Mouse (Mus musculus): ENCODE results near the gene Noc2l. TPM values are rescaled to one million over a fixed set of nuclear protein-coding genes. Genes with fewer than 3 reads are reported as not detected.

Gene Noc2l
- polyA plus RNA-seq, 1 experiment from 2014 or later: 71.5 TPM

- H3K27me3 ChIP-seq: peaks cover 37% of the 10 kb centered on the region
- H3K9me3 ChIP-seq: no peaks in the 10 kb centered on the region
- H3K4me3 ChIP-seq: no peak within 1 kb of the TSS
- no peaks in the 10 kb centered on the region for H3K36me3 ChIP-seq
- peaks cover 26% of the 10 kb centered on the region for H3K4me1 ChIP-seq
- no peak for ATAC-seq (ENCODE audit: low FRiP score, low read depth)
- 50% methylated on average over 10 of the region's 10 CpGs for WGBS
- 0 out of 2 replicates have a peak within 1 kb of the TSS, but pooled peaks have one; percentile 13 for H3K9ac ChIP-seq
- no peak within 1 kb of the TSS for H3K27ac ChIP-seq
- H3K4me2 ChIP-seq (replicated peaks): 0 out of 2 replicates have a peak within 1 kb of the TSS, but pooled peaks have one; percentile 16
Observed at GRCm38 (mm10) chr4:156200623-156201475, 35.0 kb upstream of the Noc2l start, which contains the start of gene Isg15. Gene Isg15, minus strand, starts transcription at chr4:156200818.

- Histone ChIP-seq H3K9ac (peak overlapping the region; percentile 71; the same call in 1 of the 2 replicates), H3K9me3 (no peaks in the 10 kb centered on the region), H3K4me2 (replicated peaks) (peak overlapping the region; percentile 95), H3K27me3 (peaks cover 39% of the 10 kb centered on the region), H3K36me3 (no peaks in the 10 kb centered on the region), H3K4me3 (peak overlapping the region; percentile 55), H3K27ac (no peak overlapping the region), H3K4me1 (peaks cover 18% of the 10 kb centered on the region)
- 39% methylated on average over 12 of the region's 12 CpGs for WGBS
- ATAC-seq (ENCODE audit: low FRiP score, low read depth): no peak
Observed at GRCm38 (mm10) chr4:156202462-156202893, 33.3 kb upstream of the Noc2l start.

- peak; percentile 74 for ATAC-seq (ENCODE audit: low FRiP score, low read depth)
- peak within 1 kb of the TSS; percentile 71 for H3K9ac ChIP-seq
- WGBS: under 1% methylated on average over 28 of the region's 39 CpGs
Observed at GRCm38 (mm10) chr4:156203001-156203412, 32.8 kb upstream of the Noc2l start, which contains the start of gene AW011738. Gene AW011738, plus strand, starts transcription at chr4:156203304.

GRCm38 (mm10) chr4:156203413-156204131 lies 32.2 kb upstream of the Noc2l start:
- ATAC-seq (ENCODE audit: low FRiP score, low read depth): peak; percentile 25
- H3K27me3 ChIP-seq: peaks cover 39% of the 10 kb centered on the region
- no peak overlapping the region; the same call in 1 of the 2 replicates for H3K27ac ChIP-seq
- under 1% methylated on average over 49 of the region's 49 CpGs for WGBS
- no peaks in the 10 kb centered on the region for H3K36me3 ChIP-seq
- H3K9me3 ChIP-seq: no peaks in the 10 kb centered on the region
- H3K9ac ChIP-seq: peak overlapping the region; percentile 71
- H3K4me1 ChIP-seq: peaks cover 18% of the 10 kb centered on the region
- peak overlapping the region; percentile 55 for H3K4me3 ChIP-seq
- H3K4me2 ChIP-seq (replicated peaks): peak overlapping the region; percentile 95

More at GRCm38 (mm10) chr4:156203001-156203412, 32.8 kb upstream of the Noc2l start, which contains the start of gene AW011738:
- Histone ChIP-seq H3K4me3 (peak within 1 kb of the TSS; percentile 55), H3K36me3 (no peaks in the 10 kb centered on the region), H3K27ac (no peak within 1 kb of the TSS; the same call in 1 of the 2 replicates), H3K4me2 (replicated peaks) (peak within 1 kb of the TSS; percentile 95), H3K4me1 (peaks cover 18% of the 10 kb centered on the region), H3K27me3 (peaks cover 39% of the 10 kb centered on the region), H3K9me3 (no peaks in the 10 kb centered on the region)

- WGBS: 88% methylated on average over 4 of the region's 4 CpGs
- no peak overlapping the region for H3K9ac ChIP-seq
- peaks cover 22% of the 10 kb centered on the region for H3K27me3 ChIP-seq
- no peak overlapping the region for H3K4me2 ChIP-seq (replicated peaks)
- no peaks in the 10 kb centered on the region for H3K36me3 ChIP-seq
- no peak overlapping the region for H3K27ac ChIP-seq
- no peak for ATAC-seq (ENCODE audit: low FRiP score, low read depth)
- no peak overlapping the region for H3K4me3 ChIP-seq
- H3K9me3 ChIP-seq: no peaks in the 10 kb centered on the region
- H3K4me1 ChIP-seq: peaks cover 3% of the 10 kb centered on the region
Observed at GRCm38 (mm10) chr4:156208872-156209271, 26.9 kb upstream of the Noc2l start.

GRCm38 (mm10) chr4:156209963-156210635 lies 25.7 kb upstream of the Noc2l start:
- Histone ChIP-seq H3K4me3 (no peak overlapping the region), H3K27me3 (peaks cover 10% of the 10 kb centered on the region), H3K27ac (no peak overlapping the region), H3K9me3 (no peaks in the 10 kb centered on the region), H3K36me3 (no peaks in the 10 kb centered on the region), H3K4me2 (replicated peaks) (no peak overlapping the region), H3K4me1 (no peaks in the 10 kb centered on the region), H3K9ac (no peak overlapping the region)
- ATAC-seq (ENCODE audit: low FRiP score, low read depth): no peak
- WGBS: 70% methylated on average over 13 of the region's 13 CpGs

- no peaks in the 10 kb centered on the region for H3K36me3 ChIP-seq
- no peak overlapping the region for H3K27ac ChIP-seq
- H3K9me3 ChIP-seq: no peaks in the 10 kb centered on the region
- ATAC-seq (ENCODE audit: low FRiP score, low read depth): no peak
- no peak overlapping the region for H3K4me2 ChIP-seq (replicated peaks)
- no peak overlapping the region for H3K9ac ChIP-seq
- H3K27me3 ChIP-seq: no peaks in the 10 kb centered on the region
- 90% methylated on average over 13 of the region's 13 CpGs for WGBS
- no peak overlapping the region for H3K4me3 ChIP-seq
- H3K4me1 ChIP-seq: no peaks in the 10 kb centered on the region
Observed at GRCm38 (mm10) chr4:156213134-156213533, 22.7 kb upstream of the Noc2l start.

- Histone ChIP-seq H3K27me3 (no peaks in the 10 kb centered on the region), H3K27ac (no peak within 1 kb of the TSS), H3K9me3 (no peaks in the 10 kb centered on the region), H3K9ac (no peak within 1 kb of the TSS), H3K4me1 (no peaks in the 10 kb centered on the region), H3K4me2 (replicated peaks) (no peak within 1 kb of the TSS), H3K4me3 (no peak within 1 kb of the TSS), H3K36me3 (no peaks in the 10 kb centered on the region)
- WGBS: 70% methylated on average over 4 of the region's 4 CpGs
- ATAC-seq (ENCODE audit: low FRiP score, low read depth): no peak
Observed at GRCm38 (mm10) chr4:156215649-156216048, 20.2 kb upstream of the Noc2l start, which contains the start of gene Perm1. Gene Perm1, plus strand, starts transcription at chr4:156215868.

GRCm38 (mm10) chr4:156216196-156216595 lies 19.6 kb upstream of the Noc2l start:
- Histone ChIP-seq H3K9me3 (no peaks in the 10 kb centered on the region), H3K27me3 (no peaks in the 10 kb centered on the region), H3K36me3 (no peaks in the 10 kb centered on the region), H3K4me3 (no peak overlapping the region), H3K4me2 (replicated peaks) (no peak overlapping the region), H3K9ac (no peak overlapping the region), H3K27ac (no peak overlapping the region), H3K4me1 (no peaks in the 10 kb centered on the region)
- ATAC-seq (ENCODE audit: low FRiP score, low read depth): no peak
- 90% methylated on average over 2 of the region's 2 CpGs for WGBS

- Histone ChIP-seq H3K27me3 (no peaks in the 10 kb centered on the region), H3K27ac (no peak overlapping the region), H3K9ac (no peak overlapping the region), H3K4me1 (no peaks in the 10 kb centered on the region), H3K36me3 (peaks cover 3% of the 10 kb centered on the region; the same call in 1 of the 2 replicates), H3K4me3 (no peak overlapping the region), H3K9me3 (no peaks in the 10 kb centered on the region), H3K4me2 (replicated peaks) (no peak overlapping the region)
- 74% methylated on average over 16 of the region's 16 CpGs for WGBS
- ATAC-seq (ENCODE audit: low FRiP score, low read depth): no peak
Observed at GRCm38 (mm10) chr4:156217022-156217669, 18.7 kb upstream of the Noc2l start.

- H3K27ac ChIP-seq: no peak overlapping the region
- no peak overlapping the region for H3K4me3 ChIP-seq
- 78% methylated on average over 16 of the region's 16 CpGs for WGBS
- H3K36me3 ChIP-seq: peaks cover 10% of the 10 kb centered on the region
- H3K9ac ChIP-seq: no peak overlapping the region
- H3K27me3 ChIP-seq: no peaks in the 10 kb centered on the region
- no peaks in the 10 kb centered on the region for H3K4me1 ChIP-seq
- H3K4me2 ChIP-seq (replicated peaks): no peak overlapping the region
- no peak for ATAC-seq (ENCODE audit: low FRiP score, low read depth)
- H3K9me3 ChIP-seq: no peaks in the 10 kb centered on the region
Observed at GRCm38 (mm10) chr4:156217838-156218237, 18.0 kb upstream of the Noc2l start.
